Mouse (Mus musculus): ENCODE results near the gene Dennd1a.

GRCm38 (mm10) chr2:38025615-38026014 lies 261.6 kb downstream of the Dennd1a start:
- TF ChIP-seq CTCF (IDR thresholded peaks at IDR 0.05; ENCODE audit: control insufficient read depth, insufficient read depth, insufficient replicate concordance, low read depth, low read length) (no peak), POLR2A (IDR thresholded peaks at IDR 0.05; ENCODE audit: control insufficient read depth, low read depth, low read length) (no peak)
